Mouse (Mus musculus) embryonic fibroblast, embryonic 13.5 days (primary cell): ENCODE results near the gene Kl. TPM values are rescaled to one million over a fixed set of nuclear protein-coding genes. Genes with fewer than 3 reads are reported as not detected.

Experiments used
- H3K27ac ChIP-seq: 2 replicates; pipeline ENCODE4 v1.5.1; 2012; ENCODE audit warnings: low read length, control low read depth, inconsistent platforms; ENCODE audit not compliant: insufficient read depth
- H3K4me1 ChIP-seq: 2 replicates; pipeline ENCODE4 v1.6.1; 2011; ENCODE audit warnings: low read length; ENCODE audit not compliant: control insufficient read depth, insufficient read depth
- H3K4me3 ChIP-seq: 2 replicates; pipeline ENCODE4 v1.5.1; 2011; ENCODE audit warnings: mild to moderate bottlenecking, control low read depth, low read length; ENCODE audit not compliant: insufficient read depth
- CTCF ChIP-seq: IDR thresholded peaks from 2 replicates; pipeline ENCODE4 v1.5.1; 2011; ENCODE audit warnings: mild to moderate bottlenecking, control low read depth, low read length, moderate library complexity, borderline replicate concordance; ENCODE audit not compliant: insufficient read depth
- POLR2A ChIP-seq: IDR thresholded peaks from 2 replicates; pipeline ENCODE4 v1.6.1; 2011; ENCODE audit warnings: low read depth, mild to moderate bottlenecking, control low read depth, low read length, moderate library complexity
- polyA plus RNA-seq: library from polyadenylated mRNA; stranded (reverse); fragments of >200 nt; gene quantifications from 2 replicates; pipeline ENCODE4 v1.2.4, GENCODE M21; 2011; ENCODE audit warnings: low read depth; ENCODE audit not compliant: missing spikeins, insufficient read length

The Kl gene
- not detected in 2 replicates for polyA plus RNA-seq

DNA sequence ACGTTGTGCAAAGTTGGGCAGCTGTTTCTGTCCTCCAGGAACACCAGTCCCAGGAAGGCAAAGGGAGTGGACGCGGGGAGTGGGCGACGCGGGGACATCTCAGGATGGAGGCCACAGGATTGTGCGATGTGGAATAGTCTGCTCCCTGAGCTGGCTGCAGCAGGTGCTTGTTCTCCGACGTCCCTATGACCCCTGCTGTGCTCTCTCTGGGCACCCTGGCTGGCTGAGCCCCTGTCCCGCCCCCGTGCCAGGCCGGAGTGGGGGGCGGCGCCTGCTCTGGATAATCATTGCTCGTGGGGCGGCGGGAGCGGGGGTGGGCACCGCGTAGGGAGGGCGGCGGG is at the start of gene Kl:
Kl (plus strand) TSS at position 280 of the 341 bp plus-strand sequence.
- no peak within 1 kb of the TSS for H3K27ac ChIP-seq
- H3K4me3 ChIP-seq = peak within 1 kb of the TSS; percentile 8; the same call in 1 of the 2 replicates
- TF ChIP-seq POLR2A (no peak), CTCF (no peak)

DNA sequence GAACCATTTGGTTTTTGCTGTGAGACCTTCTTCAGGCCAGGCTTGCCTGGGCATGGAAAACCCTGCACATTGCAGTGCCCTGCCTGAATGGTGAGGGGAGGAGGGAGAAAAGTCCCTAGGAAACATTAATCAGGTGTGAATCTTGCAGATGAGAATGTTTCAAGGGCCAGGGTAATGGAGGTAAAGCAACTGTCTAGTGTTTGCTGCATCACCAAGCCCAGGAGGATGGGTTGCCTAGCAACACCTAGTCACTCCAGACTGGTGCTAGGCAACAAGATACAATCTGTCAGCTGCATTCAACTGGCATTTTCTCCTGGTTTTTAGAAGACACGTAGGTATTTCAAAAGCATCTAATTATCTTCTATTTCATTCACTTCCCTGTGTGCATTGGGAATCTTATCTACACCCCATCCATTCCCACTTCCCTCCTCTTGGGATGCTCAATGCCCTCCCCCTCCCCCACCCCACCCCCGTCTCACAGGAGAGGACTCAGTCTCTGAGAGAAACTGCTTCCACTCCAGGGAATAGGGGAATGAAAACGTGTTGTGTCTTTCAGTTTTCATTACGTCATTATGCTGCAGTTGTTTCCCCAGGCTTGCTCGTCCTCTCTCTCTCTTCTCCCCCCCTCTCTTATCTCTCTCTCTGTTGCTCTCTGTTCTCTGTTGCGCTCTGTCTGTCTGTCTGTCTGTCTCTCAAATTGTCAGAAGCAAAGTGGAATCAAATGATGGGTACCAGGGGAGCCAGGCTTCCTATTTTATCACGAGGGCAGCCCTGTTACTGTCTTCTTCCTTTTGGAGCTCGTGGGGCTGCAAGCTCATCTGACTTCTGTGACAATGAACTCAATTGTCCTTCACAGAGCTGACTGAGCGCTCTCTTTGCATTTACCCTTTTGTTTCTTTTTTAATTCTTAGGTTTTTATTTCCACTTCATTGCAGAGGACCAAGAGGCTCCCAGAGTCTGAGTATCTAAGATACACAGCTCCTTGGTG is 46.1 kb upstream of the Kl start:
- Histone ChIP-seq H3K4me1 (no peaks in the 10 kb centered on the region), H3K4me3 (no peak overlapping the region), H3K27ac (no peak overlapping the region)
- no peak for TF ChIP-seq POLR2A
- TF ChIP-seq CTCF = no peak

More for the DNA sequence above, at the start of gene Kl:
- no peaks in the 10 kb centered on the region for H3K4me1 ChIP-seq

DNA sequence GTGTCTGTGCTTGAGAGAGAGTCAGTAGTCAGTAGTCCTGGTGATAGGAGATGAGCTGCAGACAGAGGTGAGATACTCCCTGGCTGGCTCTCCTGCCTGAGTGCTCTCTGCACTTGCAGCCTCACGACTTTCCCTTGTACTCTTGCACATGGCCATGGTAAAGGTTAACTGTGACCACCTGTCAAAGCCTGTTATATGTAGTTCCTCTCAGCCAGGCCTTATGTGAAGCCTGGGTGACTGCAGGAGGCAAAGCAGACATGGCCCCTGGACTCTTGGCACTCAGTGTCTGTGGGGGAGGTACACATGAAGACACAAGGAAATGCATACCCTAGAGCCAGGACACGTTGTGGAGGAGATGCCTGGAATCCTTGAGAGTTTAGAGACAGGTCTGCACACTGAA is 40.3 kb upstream of the Kl start:
- no peak for TF ChIP-seq POLR2A
- no peak for TF ChIP-seq CTCF
- H3K27ac ChIP-seq = no peak overlapping the region
- H3K4me3 ChIP-seq = no peak overlapping the region
- no peaks in the 10 kb centered on the region for H3K4me1 ChIP-seq

DNA sequence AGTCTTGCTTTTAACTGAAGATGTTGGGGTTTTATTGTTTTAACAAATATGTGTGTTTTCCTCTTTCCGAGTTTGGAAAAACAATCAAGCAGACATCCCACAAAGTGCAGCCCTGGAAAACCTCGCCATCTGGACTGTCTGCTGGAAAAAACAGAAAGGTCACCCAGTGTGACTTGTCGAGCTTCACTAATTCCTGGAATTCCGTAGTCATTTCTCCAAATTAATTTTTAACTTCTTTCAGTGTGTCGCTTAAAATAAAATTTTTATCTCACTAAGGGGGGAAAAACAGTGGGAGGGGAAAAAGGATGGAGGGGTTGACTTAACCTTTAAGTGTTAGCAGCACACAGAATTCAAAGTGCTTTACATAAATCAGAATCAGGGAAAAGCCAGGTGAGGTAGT is 39.8 kb upstream of the Kl start:
- no peak overlapping the region for H3K4me3 ChIP-seq
- no peak for TF ChIP-seq CTCF
- TF ChIP-seq POLR2A = no peak
- H3K4me1 ChIP-seq = no peaks in the 10 kb centered on the region
- H3K27ac ChIP-seq = no peak overlapping the region

DNA sequence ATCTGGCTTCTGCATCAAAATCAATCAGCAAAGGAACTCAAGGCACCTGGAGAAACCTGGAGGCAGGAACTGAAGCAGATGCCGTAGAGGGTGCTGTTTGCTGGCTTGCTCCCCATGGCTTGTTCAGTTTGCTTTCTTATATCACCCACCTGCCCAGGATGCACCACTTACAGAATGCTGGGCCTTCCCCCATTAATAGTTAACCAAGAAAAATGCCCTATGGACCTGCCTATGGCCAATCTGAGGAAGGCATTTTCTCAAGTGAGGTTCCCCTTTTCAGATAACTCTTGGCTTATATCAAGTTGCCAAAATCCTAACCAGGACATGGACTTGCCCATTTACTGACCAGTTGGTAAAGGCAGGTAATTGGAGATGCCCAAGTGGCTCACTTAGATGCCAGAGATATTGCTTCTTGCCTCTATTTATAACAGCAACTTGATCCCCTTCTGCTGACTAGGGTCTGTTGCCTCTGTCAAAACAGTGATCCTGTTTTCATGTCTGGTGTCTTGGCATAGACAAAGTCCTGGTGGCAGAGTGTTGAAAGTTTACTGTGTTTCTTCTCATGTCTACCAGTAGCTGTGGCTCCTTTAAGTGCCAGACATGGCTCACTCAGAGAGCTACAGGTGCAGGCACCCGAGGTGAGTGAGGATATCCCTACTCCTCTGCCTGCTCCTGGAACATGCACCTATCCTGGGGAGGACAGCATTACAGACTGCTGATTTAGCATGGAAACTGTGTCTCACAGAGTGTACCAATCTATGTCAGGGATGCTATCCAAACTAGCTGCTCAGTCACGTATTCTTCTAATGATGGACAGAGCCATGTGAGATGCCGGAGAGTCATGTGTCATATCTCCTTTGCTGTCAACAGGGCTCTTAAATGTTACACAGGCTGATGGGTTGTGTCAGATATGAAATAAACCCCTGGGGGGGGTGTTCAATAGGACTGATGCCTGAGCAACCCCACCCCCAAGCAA is 37.0 kb upstream of the Kl start:
- Histone ChIP-seq H3K4me3 (no peak overlapping the region), H3K4me1 (no peaks in the 10 kb centered on the region), H3K27ac (no peak overlapping the region)
- TF ChIP-seq CTCF = no peak
- no peak for TF ChIP-seq POLR2A

DNA sequence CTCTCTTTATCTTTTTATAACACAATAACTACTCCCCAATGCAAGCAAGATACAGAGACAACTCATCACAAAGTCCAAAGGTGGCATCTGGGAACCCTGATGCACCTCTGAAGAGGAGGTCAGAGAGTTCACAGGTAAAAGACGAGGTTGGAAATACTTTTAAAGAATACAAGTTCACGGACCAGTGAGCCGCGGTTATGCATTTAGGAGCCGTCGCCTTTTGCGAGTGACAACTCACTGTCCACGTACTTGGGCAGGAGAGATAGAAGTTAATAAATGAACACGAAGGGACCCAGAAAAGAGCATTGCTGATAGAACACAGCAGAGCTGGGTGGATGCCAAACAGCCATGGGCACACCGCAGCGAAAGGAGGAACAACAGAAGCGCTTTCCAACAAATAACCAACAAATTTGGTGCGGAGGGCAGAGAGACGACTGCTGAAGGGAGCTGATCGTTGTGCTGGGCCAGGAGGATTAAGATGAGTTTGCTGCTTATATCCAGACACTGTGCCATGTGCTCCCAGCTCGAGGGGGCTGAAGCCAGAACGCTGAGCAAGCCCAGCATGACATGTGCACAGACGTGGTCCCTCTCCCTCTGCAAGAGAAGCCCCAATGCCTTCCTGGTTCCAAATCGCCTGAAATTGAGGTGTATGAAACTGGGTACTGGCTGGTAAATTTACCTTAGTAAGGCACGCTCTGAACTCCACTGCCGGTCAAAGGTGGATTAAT is 35.1 kb upstream of the Kl start:
- Histone ChIP-seq H3K4me1 (no peaks in the 10 kb centered on the region), H3K4me3 (no peak overlapping the region), H3K27ac (no peak overlapping the region)
- no peak for TF ChIP-seq CTCF

DNA sequence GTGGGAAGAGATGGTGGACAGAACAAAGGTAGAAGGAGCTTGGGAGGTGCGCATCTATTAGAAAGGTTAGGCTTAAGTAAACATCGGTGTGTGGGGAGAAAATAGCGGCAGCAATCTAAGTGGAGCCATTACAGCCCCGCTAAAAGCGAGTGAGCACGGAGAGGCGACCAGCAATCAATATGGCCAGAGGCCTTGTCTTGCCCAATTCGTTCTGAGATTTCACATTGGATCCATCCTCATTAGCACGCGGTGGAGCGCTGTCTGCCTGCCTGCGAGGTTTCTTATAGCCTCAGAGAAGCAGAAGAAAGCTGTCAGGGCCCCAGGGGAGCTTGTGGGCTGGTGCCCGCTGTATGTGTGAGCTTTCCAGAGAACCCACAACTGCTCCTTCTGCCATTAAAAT is 33.8 kb upstream of the Kl start:
- Histone ChIP-seq H3K27ac (no peak overlapping the region), H3K4me3 (no peak overlapping the region), H3K4me1 (no peaks in the 10 kb centered on the region)
- TF ChIP-seq CTCF = no peak
- TF ChIP-seq POLR2A = no peak

DNA sequence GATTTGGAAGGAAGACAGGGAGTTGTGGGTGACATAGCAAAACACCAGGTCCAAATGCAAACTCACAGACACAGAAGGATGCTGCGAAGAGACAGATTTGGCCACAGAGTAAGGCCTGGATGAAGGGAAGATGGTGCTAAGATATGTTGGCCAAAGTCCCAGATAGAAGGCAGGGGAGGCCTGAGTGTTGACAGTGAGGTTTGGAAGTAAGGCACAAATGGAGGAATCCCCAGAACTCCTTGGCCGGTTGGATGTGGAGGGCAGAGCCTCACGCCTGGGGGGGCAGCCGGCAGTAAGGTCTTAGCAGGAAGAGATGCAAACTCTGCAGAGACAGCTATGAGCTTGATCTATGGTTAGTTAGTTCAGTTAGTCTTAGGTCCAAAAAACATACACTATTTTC is 33.1 kb upstream of the Kl start:
- H3K4me3 ChIP-seq = no peak overlapping the region
- no peak for TF ChIP-seq POLR2A
- TF ChIP-seq CTCF = no peak
- no peak overlapping the region for H3K27ac ChIP-seq

DNA sequence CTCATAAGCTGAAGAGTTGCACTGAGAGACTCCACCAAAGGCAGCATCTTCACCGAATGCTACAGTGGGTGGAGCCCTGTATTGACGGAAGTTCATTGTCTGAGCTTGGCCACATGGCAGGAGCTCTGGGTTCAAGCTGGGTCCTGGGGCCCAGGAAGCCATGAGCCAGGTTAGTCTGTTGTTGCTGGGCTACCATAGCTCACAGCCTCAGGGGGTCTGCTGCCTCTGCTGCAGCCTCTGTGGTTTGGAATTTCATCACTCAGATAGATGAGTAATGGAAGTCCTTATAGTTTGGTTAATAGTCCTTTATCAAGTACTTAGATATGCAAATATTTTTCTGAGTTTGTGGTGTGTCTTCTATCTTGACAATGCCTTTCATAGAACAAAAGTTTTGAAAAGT is 32.4 kb upstream of the Kl start:
- TF ChIP-seq POLR2A (no peak), CTCF (no peak)
- no peak overlapping the region for H3K27ac ChIP-seq
- no peak overlapping the region for H3K4me3 ChIP-seq
- no peaks in the 10 kb centered on the region for H3K4me1 ChIP-seq

More for the DNA sequence above, 33.1 kb upstream of the Kl start:
- H3K4me1 ChIP-seq = no peaks in the 10 kb centered on the region

DNA sequence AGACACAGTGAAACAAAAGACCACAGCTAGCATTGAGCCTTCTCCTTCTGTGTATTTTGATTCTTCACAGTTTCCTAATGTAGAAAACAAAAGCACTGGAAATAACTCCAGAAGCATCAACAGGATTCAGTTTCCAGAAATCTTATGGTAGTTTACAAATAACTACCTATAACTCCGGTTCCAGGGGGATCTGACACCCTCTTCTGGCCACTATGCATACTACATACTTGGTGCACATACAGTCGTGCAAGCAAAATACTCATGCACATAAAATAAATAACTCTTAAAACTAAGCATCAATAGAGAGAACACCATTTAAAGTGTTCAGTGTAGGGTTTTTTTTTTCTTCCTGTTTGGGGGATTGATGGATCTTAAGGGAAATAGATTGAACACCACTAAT is 23.0 kb upstream of the Kl start:
- H3K27ac ChIP-seq = no peak overlapping the region
- H3K4me1 ChIP-seq = no peaks in the 10 kb centered on the region
- TF ChIP-seq POLR2A (no peak), CTCF (no peak)
- H3K4me3 ChIP-seq = no peak overlapping the region
